Mouse (Mus musculus) testis, adult 2 months (tissue): ENCODE measurements around the gene Galnt10. TPM values are rescaled to one million over a fixed set of nuclear protein-coding genes. Genes with fewer than 3 reads are reported as not detected.

ENCODE experiments used
- H3K27ac ChIP-seq: fragments of 200-500 bp; 2 replicates; pipeline ENCODE4 v1.5.1; 2012; ENCODE audit warnings: low read depth, low read length; ENCODE audit not compliant: control insufficient read depth, insufficient read depth
- H3K27me3 ChIP-seq: fragments of 200-500 bp; 2 replicates; pipeline ENCODE4 v1.6.1; 2012; ENCODE audit warnings: mild to moderate bottlenecking, low read length, moderate library complexity; ENCODE audit not compliant: control insufficient read depth, insufficient read depth
- H3K36me3 ChIP-seq: fragments of 200-500 bp; 2 replicates; pipeline ENCODE4 v1.6.1; 2012; ENCODE audit warnings: mild to moderate bottlenecking, low read length; ENCODE audit not compliant: control insufficient read depth, insufficient read depth
- H3K4me1 ChIP-seq: fragments of 200-500 bp; 2 replicates; pipeline ENCODE4 v1.6.1; 2012; ENCODE audit warnings: low read length; ENCODE audit not compliant: control insufficient read depth, insufficient read depth
- H3K4me3 ChIP-seq: fragments of 200-500 bp; 2 replicates; pipeline ENCODE4 v1.5.1; 2012; ENCODE audit warnings: low read depth, mild to moderate bottlenecking, low read length, moderate library complexity, mixed read lengths; ENCODE audit not compliant: control insufficient read depth
- CTCF ChIP-seq: fragments of 200-500 bp; IDR thresholded peaks from 2 replicates; pipeline ENCODE4 v1.5.1; 2012; ENCODE audit warnings: low read depth, mild to moderate bottlenecking, inconsistent platforms, low read length, moderate library complexity; ENCODE audit not compliant: control insufficient read depth, insufficient read depth, insufficient replicate concordance
- POLR2A ChIP-seq: fragments of 200-500 bp; IDR thresholded peaks from 2 replicates; pipeline ENCODE4 v1.6.1; 2012; ENCODE audit warnings: low read depth, mild to moderate bottlenecking, inconsistent platforms, low read length, moderate library complexity; ENCODE audit not compliant: control insufficient read depth
- polyA plus RNA-seq: library from polyadenylated mRNA; depleted of rRNA; stranded (reverse); fragments of >200 nt; gene quantifications from 2 replicates; pipeline ENCODE4 v1.2.3, GENCODE M21; 2012; rRNA removed

Galnt10 gene
- 21.2 and 25.9 TPM in 2 replicates for polyA plus RNA-seq

DNA sequence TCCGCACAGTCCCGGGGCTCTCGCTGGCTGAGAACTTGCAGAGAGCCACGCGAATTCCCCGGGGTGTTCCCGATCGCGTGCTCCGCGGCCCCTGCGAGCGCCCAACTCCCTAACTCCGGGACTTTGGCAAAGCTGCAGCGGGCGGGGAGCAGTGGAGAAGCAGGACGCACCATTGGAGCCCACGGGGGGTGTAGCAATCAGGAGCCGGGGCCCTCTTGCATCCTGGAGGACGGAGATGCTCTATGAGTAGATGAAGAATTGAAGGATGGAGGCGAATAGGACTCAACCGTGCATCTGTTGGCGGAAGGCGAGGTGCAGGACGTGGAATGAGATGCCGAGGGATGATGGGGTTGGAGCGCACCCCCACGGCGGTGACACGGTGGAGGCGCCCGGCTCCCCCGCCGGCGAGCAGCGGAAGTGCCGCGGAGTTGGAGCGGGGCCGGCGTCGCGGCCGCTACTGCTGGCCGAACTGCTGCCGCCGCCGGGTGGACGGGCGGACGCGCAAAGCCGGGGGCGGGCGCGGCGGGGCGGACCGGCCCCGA, at the start of gene Galnt10:
Galnt10 (plus strand) TSS at position 425 of the 542 bp plus-strand sequence.
- H3K4me3 ChIP-seq, result peak within 1 kb of the TSS; percentile 79
- no peaks in the 10 kb centered on the region; the same call in 1 of the 2 replicates for H3K4me1 ChIP-seq
- no peaks in the 10 kb centered on the region for H3K27me3 ChIP-seq
- TF ChIP-seq CTCF, result no peak
- peak; percentile 64 for TF ChIP-seq POLR2A
- no peaks in the 10 kb centered on the region for H3K36me3 ChIP-seq
- H3K27ac ChIP-seq, result peak within 1 kb of the TSS; percentile 50

DNA sequence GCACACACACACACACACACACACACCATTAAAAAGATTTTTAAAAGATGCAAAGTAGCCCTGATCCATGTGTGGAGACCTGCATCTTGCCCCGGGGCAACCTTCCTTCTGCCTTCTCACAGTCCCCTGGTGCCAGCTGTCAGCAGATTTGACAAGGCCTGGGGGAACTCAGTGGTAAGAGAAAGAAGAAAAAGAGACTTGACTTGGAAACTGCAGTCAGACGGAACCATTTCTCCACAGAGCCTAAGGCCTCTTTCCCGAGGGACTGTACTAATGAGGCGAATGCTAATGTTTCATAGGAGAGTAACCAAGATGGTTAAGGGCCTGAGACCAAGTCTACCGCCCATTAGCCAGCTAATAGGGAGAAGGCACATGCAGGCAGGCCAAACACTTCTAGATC, 49.3 kb upstream of the Galnt10 start:
- Histone ChIP-seq H3K4me3 (no peak overlapping the region), H3K4me1 (peaks cover 4% of the 10 kb centered on the region), H3K27me3 (no peaks in the 10 kb centered on the region), H3K36me3 (no peaks in the 10 kb centered on the region), H3K27ac (no peak overlapping the region)
- no peak for TF ChIP-seq POLR2A
- no peak for TF ChIP-seq CTCF

DNA sequence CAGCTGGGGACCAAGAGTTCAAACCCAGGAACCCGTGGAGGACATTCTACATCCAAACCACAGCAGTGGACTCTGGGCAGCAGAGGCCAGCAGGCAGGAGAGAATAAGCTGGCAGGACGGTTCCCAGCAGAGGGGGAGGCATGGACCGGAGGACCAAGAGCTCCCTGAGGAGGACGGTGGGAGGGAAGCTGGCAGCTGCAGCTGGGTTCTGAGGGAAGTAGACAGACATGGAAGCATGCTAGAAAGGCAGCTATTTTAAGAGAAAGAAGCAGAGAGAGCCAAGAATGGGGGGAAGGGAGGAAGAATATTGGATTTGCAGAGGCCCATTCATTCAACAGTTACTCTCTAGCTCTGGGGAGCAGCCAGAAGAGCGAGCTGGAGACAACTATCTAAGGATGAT, 47.1 kb upstream of the Galnt10 start:
- no peaks in the 10 kb centered on the region for H3K27me3 ChIP-seq
- no peaks in the 10 kb centered on the region; the same call in 1 of the 2 replicates for H3K4me1 ChIP-seq
- H3K4me3 ChIP-seq, result no peak overlapping the region
- no peaks in the 10 kb centered on the region for H3K36me3 ChIP-seq
- TF ChIP-seq POLR2A, result no peak
- no peak for TF ChIP-seq CTCF
- H3K27ac ChIP-seq, result no peak overlapping the region

DNA sequence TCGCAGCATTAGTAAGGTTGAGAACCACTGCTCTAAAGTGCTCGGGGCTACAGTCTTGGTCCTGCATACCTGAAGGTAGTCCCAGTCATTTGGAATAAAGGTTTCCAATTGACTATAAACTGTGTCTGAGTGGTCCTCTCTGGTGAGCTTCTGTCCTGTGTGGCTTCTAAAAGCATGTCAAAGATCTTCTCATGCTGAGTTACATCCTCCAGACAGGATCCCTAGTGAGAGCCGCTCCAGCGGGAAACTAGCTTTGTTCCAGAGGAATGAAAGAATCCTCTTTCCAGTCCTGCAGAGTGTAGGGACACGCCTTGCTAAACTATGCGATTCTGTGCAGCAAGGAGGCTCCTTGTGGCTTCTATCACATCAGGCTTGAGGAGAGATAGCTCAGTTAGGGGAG, 45.9 kb upstream of the Galnt10 start:
- Histone ChIP-seq H3K4me1 (no peaks in the 10 kb centered on the region; the same call in 1 of the 2 replicates), H3K36me3 (no peaks in the 10 kb centered on the region), H3K4me3 (peak overlapping the region; percentile 17; the same call in 1 of the 2 replicates), H3K27me3 (no peaks in the 10 kb centered on the region), H3K27ac (no peak overlapping the region)
- TF ChIP-seq CTCF, result no peak
- no peak for TF ChIP-seq POLR2A

DNA sequence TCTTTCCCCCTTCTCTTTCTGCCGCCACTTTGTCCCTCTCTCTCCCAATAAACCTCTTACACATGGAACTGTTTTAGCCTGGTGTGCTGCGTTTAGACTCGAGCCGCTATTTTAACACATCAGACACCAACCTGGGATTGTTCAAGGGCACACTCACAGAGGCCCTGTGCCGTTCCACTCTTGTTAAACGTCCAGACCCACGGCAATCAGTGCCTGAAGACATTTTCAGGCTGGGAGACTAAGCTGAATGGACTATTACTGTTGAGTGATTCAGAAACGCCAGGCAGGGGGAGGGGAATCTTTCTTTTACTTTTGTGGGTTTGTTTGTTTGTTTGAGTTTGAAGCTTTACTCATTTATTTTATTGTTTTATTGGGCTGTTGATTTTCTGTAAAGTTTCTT, 45.1 kb upstream of the Galnt10 start:
- TF ChIP-seq POLR2A (no peak), CTCF (no peak)
- Histone ChIP-seq H3K27me3 (no peaks in the 10 kb centered on the region), H3K27ac (no peak overlapping the region), H3K36me3 (no peaks in the 10 kb centered on the region), H3K4me1 (no peaks in the 10 kb centered on the region; the same call in 1 of the 2 replicates), H3K4me3 (peak overlapping the region; percentile 62)

DNA sequence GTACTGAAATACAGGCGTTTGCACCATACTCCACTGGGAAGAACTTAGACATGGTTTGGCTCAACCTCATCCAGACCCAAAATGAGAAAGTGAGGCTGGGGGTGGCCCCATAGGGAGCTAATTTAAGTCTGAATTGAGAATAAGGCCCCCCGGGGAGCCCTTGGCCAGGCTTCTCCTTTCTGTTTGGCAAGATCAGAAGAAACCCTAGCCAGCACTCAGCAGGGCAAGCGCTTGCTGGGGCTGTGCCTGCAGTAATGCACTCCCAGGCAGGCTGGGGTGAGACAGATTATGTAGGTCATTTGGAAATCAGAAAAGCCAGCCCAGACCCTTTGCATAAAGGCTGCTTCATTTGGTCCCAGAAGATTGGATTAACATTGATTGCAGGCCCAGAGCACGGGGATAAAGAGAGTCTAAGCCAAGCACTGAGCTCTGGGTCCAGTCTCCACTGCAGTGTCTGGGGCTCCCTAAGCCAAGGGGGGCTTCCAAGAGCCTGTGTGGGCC, 44.6 kb upstream of the Galnt10 start:
- Histone ChIP-seq H3K27me3 (no peaks in the 10 kb centered on the region), H3K4me1 (no peaks in the 10 kb centered on the region; the same call in 1 of the 2 replicates), H3K4me3 (peak overlapping the region; percentile 61), H3K27ac (no peak overlapping the region), H3K36me3 (no peaks in the 10 kb centered on the region)
- no peak for TF ChIP-seq POLR2A
- no peak for TF ChIP-seq CTCF

DNA sequence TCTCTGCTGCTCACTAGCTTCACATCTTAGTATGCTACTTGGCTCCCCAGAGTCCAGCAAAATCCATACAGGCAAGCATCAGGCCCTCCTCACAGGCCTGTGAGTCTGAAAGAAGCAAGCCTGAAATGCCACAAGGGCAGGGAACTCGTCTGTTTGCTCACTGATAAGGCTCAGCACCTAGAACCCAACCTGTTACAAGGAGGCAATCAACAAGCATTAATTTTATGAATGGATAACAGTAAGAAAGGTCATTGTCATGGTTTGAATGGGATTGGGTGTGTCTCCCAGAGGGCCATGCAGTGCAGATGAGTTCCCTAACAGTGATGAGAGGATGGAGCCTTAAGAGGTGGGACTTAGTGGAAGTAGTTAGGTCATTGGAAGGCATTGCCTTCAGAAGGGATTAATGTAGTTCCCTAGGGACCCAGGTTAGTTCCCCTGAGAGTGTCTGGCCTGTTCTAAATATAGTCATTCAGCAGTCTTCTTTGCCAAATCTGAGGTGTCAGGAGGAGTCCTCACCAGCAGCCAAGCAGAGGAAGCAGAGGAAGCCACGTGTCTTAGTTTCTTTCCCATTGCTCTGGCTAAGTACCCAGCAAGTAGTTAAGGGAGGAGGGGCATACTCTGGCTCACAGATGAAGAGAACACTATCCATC, 43.3 kb upstream of the Galnt10 start:
- H3K4me1 ChIP-seq, result no peaks in the 10 kb centered on the region; the same call in 1 of the 2 replicates
- H3K27ac ChIP-seq, result no peak overlapping the region
- no peaks in the 10 kb centered on the region for H3K27me3 ChIP-seq
- H3K4me3 ChIP-seq, result peak overlapping the region; percentile 61
- no peaks in the 10 kb centered on the region for H3K36me3 ChIP-seq
- TF ChIP-seq POLR2A, result no peak
- TF ChIP-seq CTCF, result no peak

DNA sequence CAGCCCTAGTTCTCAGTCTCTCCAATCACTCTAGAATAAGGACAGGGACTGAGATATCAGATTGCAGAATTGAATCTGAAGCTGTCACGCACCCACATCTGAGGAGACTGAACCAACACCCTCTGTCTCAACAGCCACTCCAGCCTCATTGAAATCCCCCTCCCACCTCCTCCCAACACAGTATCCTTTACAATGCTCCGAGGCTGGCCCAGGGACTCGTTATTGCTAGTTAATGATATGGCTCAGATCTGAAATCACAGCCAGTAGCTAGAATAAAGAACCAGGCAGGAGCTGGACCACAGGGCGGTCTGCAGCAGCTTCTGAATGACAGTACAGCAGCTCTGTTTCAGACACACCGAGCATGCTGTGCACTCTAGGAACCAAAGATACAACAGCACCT, 40.2 kb upstream of the Galnt10 start:
- no peak for TF ChIP-seq CTCF
- no peak for TF ChIP-seq POLR2A
- no peak overlapping the region for H3K27ac ChIP-seq
- H3K27me3 ChIP-seq, result no peaks in the 10 kb centered on the region
- H3K4me3 ChIP-seq, result no peak overlapping the region
- H3K36me3 ChIP-seq, result no peaks in the 10 kb centered on the region
- no peaks in the 10 kb centered on the region; the same call in 1 of the 2 replicates for H3K4me1 ChIP-seq
